Mouse (Mus musculus): ENCODE results near the gene Zmym1. TPM values are rescaled to one million over a fixed set of nuclear protein-coding genes. Genes with fewer than 3 reads are reported as not detected.

Zmym1 gene
- polyA plus RNA-seq, 1 experiment: 0.77 TPM

DNA sequence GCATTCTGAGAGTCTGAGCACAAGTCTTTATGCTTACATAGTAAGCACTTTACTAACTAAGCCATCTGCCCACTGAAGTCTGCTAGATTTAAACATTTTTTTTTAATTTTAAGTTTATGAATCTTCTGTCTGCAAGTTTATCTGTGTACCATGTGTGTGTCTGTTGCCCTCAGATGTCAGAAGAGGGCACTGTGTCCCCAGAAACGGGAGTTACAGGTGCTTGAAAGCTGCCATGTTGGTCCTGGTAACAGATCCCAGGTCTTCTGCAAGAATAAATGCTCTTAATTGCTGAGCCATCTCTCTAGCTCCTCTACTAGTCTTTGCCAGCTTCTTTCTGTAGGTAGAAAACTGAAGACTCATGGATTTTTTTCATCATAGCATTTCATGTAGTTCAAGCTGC is 14.0 kb upstream of the Zmym1 start:
- Histone ChIP-seq H3K27me3 (replicated peaks) (no peaks in the 10 kb centered on the region), H3K36me3 (replicated peaks; ENCODE audit: low read length) (no peaks in the 10 kb centered on the region), H3K4me1 (peaks cover 13% of the 10 kb centered on the region), H3K4me3 (replicated peaks) (no peak overlapping the region), H3K9me3 (peaks cover 12% of the 10 kb centered on the region)
- TF ChIP-seq FLI1 (IDR thresholded peaks at IDR 0.05; ENCODE audit: low read length) (no peak), GATA1 (IDR thresholded peaks at IDR 0.05; ENCODE audit: borderline replicate concordance, low read length) (no peak)

DNA sequence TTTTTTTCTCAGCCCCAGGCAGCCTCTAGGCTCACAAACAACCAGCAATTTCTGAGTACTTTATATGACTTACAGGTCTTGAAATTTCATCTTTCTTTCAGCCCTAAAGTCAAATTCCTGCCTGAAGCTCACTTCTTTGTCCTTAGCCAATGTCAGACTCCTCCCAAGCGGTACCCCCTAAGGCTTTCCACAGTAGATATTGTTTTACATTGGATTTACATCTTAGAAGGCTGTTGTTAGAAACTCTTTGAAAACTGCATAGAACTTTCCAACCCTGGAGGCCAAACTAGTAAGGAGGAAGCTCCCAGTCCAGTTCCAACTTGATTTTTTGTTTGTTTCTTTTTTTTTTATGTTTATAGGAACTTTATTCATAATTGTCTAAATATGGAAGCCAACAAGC is 3.1 kb upstream of the Zmym1 start:
- Histone ChIP-seq H3K27me3 (replicated peaks) (no peaks in the 10 kb centered on the region), H3K9me3 (peaks cover 7% of the 10 kb centered on the region; the same call in 1 of the 2 replicates), H3K4me1 (peaks cover 10% of the 10 kb centered on the region; the same call in 1 of the 2 replicates), H3K4me3 (replicated peaks) (no peak overlapping the region), H3K36me3 (replicated peaks; ENCODE audit: low read length) (peaks cover 6% of the 10 kb centered on the region)
- TF ChIP-seq FLI1 (IDR thresholded peaks at IDR 0.05; ENCODE audit: low read length) (no peak), GATA1 (IDR thresholded peaks at IDR 0.05; ENCODE audit: borderline replicate concordance, low read length) (no peak)

DNA sequence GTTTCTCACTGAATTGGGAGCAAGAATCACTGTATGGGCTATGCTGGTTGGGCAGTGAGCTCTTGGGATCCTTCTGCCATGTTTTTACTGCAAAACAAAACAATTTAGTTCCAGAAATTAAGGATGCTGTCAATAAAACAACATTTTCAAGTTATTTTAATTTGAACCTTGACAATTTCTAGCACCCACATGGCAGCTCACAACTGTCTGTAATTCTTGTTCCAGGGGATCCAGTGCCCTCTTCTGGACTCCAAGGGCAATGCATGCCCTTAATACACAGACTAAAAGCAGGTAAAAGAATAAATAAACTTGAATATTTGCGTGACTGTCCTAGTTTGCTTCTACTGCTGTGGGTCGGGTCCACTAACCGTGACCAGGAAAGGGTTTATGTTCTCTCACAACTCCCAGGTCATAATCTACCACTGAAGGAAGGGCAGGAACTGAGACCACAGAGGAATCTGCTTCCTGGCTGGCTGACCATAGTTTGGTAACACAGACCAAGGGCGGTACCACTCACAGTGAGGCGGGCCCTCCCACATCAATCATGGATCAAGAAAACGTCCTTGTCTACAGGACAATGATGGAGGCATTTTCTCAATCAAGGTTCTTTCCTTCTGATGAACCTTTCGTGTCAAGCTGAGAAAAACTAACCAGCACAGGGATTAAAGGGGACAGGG is 6.3 kb downstream of the Zmym1 start:
- Histone ChIP-seq H3K4me3 (replicated peaks) (peak overlapping the region; percentile 57), H3K4me1 (peaks cover 14% of the 10 kb centered on the region), H3K36me3 (replicated peaks; ENCODE audit: low read length) (peaks cover 70% of the 10 kb centered on the region), H3K9me3 (no peaks in the 10 kb centered on the region), H3K27me3 (replicated peaks) (no peaks in the 10 kb centered on the region)
- TF ChIP-seq GATA1 (IDR thresholded peaks at IDR 0.05; ENCODE audit: borderline replicate concordance, low read length) (no peak), FLI1 (IDR thresholded peaks at IDR 0.05; ENCODE audit: low read length) (no peak)

DNA sequence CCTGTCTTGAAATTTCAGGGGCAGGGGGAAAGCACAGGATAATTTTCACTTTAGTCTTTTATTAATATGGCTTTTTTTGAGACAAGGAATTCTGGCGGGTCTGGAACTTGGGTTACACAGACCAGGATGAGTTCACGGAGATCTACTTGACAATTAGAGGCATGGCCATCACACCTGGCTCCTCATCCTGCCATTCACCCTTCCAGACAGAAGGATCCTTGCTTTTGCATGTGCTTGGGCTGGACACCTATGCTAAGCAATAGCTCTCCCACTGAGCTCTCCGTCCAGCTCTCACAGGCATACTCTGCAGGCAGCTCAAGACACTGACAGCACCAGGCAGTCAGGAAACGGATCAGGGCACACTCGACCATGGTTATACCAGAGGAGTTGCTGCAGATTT is 7.9 kb downstream of the Zmym1 start:
- no peaks in the 10 kb centered on the region for H3K9me3 ChIP-seq
- no peaks in the 10 kb centered on the region for H3K27me3 ChIP-seq (replicated peaks)
- H3K36me3 ChIP-seq (replicated peaks; ENCODE audit: low read length): peaks cover 72% of the 10 kb centered on the region
- H3K4me3 ChIP-seq (replicated peaks): no peak overlapping the region
- TF ChIP-seq FLI1 (IDR thresholded peaks at IDR 0.05; ENCODE audit: low read length) (no peak), GATA1 (IDR thresholded peaks at IDR 0.05; ENCODE audit: borderline replicate concordance, low read length) (no peak)
- peaks cover 12% of the 10 kb centered on the region for H3K4me1 ChIP-seq

DNA sequence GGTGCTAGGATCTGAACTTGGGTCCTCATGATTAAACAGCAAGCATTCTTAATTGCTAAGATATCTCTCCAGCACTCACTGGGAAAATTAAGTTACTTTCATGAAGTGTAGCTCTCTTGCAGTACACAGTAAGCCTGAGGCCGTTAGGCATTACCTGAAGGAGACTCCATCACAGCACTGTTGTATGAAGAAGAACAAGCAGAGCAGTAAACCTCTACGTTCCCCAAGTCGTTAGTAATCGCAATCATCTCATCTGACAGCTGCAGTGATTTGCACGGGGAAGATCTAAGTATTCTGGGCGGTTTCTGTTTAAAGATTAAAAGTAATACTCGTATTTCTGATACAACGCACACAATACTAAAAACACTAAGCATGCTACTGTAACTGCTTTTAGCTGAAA is 9.8 kb downstream of the Zmym1 start:
- Histone ChIP-seq H3K36me3 (replicated peaks; ENCODE audit: low read length) (peaks cover 80% of the 10 kb centered on the region), H3K4me1 (peaks cover 12% of the 10 kb centered on the region)
- TF ChIP-seq FLI1 (IDR thresholded peaks at IDR 0.05; ENCODE audit: low read length) (no peak), GATA1 (IDR thresholded peaks at IDR 0.05; ENCODE audit: borderline replicate concordance, low read length) (no peak)

DNA sequence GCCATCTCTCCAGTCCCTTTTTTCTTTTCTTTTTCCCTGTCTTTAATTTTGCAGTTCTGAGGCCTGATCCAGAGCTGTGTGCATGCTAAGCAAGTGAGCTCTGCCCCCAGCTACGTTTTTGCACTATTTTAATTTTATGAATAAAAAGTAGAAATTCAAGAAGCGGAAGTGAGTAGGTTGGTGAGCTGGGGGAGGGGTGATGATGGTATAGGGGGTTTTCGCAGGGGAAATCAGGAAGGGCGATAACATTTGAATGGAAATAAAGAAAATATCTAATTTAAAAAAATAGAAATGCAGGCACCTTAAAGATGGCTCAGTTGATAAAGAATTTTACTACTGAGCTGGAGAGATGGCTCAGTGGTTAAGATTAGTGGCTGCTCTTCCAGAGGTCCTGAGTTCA is 17.4 kb downstream of the Zmym1 start:
- no peaks in the 10 kb centered on the region for H3K9me3 ChIP-seq
- H3K36me3 ChIP-seq (replicated peaks; ENCODE audit: low read length): peaks cover 90% of the 10 kb centered on the region
- peaks cover 16% of the 10 kb centered on the region for H3K4me1 ChIP-seq

More for the DNA sequence above, 9.8 kb downstream of the Zmym1 start:
- no peaks in the 10 kb centered on the region for H3K27me3 ChIP-seq (replicated peaks)
- H3K4me3 ChIP-seq (replicated peaks): no peak overlapping the region
- no peaks in the 10 kb centered on the region for H3K9me3 ChIP-seq

DNA sequence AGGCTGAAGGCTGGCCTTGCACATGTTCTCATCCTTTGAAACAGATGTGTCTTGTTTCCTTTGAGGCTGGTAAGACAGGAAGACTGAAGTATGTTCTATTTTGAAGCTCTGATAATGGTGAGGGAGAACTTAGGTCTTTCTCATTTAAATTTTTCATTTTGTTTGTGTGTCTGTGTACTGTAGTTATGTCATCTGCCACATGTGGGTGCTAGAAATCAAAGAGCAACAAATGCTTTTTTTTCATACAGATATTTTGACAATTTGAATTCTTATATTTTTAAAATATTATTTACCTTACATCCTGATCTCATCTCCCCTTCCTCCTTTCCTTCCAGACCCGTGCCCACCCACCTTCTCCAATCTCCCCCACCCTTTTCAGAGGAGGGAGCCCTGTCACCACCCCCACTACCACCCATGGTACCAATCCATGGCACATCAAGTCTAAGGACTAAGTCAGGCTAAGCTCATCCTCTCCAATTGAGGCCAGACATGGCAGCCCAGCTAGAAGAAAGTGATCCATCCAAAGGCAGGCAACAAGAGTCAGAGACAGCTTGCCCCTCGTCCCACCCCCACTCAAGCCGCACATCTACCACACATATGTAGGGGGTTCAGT is 21.0 kb downstream of the Zmym1 start:
- Histone ChIP-seq H3K27me3 (replicated peaks) (no peaks in the 10 kb centered on the region), H3K9me3 (no peaks in the 10 kb centered on the region), H3K36me3 (replicated peaks; ENCODE audit: low read length) (peaks cover 90% of the 10 kb centered on the region), H3K4me1 (peaks cover 34% of the 10 kb centered on the region), H3K4me3 (replicated peaks) (no peak overlapping the region)
- no peak for TF ChIP-seq GATA1 (IDR thresholded peaks at IDR 0.05; ENCODE audit: borderline replicate concordance, low read length)
- TF ChIP-seq FLI1 (IDR thresholded peaks at IDR 0.05; ENCODE audit: low read length): no peak

More for the DNA sequence above, 17.4 kb downstream of the Zmym1 start:
- Histone ChIP-seq H3K4me3 (replicated peaks) (no peak overlapping the region), H3K27me3 (replicated peaks) (no peaks in the 10 kb centered on the region)
- TF ChIP-seq FLI1 (IDR thresholded peaks at IDR 0.05; ENCODE audit: low read length) (no peak), GATA1 (IDR thresholded peaks at IDR 0.05; ENCODE audit: borderline replicate concordance, low read length) (no peak)

DNA sequence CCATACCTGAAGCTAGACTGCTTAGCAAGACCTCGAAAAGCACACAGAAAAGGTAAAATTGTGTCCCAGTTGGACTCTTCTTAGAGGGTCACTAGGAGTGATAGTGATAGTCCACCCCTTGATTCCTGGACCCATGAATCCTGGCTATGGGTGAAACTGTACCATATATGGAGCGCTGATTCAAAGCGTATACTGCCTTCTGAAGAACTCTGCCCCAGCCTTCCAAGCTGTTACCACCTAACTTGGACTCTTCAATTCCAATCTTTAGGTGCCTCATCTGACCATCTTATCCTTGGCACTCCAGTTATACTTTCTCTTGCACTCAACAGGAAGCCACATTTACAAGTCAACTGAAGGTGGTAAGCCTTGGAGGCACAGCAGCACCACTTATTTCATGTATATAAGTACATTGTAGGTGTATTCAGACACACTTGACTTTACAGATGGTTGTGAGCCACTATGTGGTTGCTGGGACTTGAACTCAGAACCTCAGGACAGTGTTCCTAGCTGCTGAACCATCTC is 22.1 kb downstream of the Zmym1 start:
- Histone ChIP-seq H3K4me3 (replicated peaks) (no peak overlapping the region), H3K36me3 (replicated peaks; ENCODE audit: low read length) (peaks cover 90% of the 10 kb centered on the region), H3K9me3 (no peaks in the 10 kb centered on the region), H3K27me3 (replicated peaks) (no peaks in the 10 kb centered on the region), H3K4me1 (peaks cover 42% of the 10 kb centered on the region)
- TF ChIP-seq GATA1 (IDR thresholded peaks at IDR 0.05; ENCODE audit: borderline replicate concordance, low read length) (no peak), FLI1 (IDR thresholded peaks at IDR 0.05; ENCODE audit: low read length) (no peak)

DNA sequence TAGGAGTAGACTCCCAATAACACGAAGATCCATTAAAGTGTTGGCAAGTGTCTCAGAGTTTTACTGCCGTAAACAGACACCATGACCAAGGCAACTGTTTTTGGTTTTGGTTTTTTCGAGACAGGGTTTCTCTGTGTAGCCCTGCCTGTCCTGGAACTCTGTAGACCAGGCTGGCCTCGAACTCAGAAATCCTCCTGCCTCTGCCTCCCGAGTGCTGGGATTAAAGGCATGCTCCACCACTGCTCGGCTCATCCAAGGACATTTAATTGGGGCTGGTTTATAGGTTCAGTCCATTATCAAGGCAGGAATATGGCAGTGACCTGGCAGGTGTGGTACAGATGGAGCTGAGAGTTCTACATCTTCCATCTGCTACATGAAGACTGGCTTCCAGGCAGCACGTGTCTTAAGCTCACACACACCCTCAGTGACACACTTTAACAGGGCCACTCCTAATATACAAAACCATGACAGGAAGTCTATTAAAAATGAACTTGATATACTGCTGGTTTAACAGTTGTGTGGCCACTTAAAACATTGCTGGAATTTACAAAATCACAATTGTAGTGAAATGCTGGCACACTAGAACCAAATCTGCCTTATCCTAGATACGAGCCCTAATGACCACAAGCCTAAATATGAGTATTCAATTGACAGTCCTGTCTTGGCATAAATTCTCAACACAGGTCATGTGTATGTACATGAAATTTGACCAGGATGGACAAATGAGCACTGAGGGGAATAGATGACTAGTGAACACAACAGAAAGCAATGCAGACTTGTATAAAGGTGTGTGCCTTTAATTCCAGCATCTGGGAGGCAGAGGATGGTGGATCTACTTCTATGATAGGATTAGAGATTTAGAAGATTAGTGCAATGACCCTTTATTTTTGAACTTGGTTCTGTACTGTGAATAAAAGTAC is 22.8 kb downstream of the Zmym1 start:
- no peaks in the 10 kb centered on the region for H3K27me3 ChIP-seq (replicated peaks)
- H3K36me3 ChIP-seq (replicated peaks; ENCODE audit: low read length): peaks cover 91% of the 10 kb centered on the region
- no peaks in the 10 kb centered on the region for H3K9me3 ChIP-seq
- TF ChIP-seq FLI1 (IDR thresholded peaks at IDR 0.05; ENCODE audit: low read length): no peak
- H3K4me3 ChIP-seq (replicated peaks): no peak overlapping the region
- H3K4me1 ChIP-seq: peaks cover 48% of the 10 kb centered on the region
